In genomic region chr9:23469886-23470285, GRCm38 (mm10) we compare ENCODE assay signal across 14 mouse cellular contexts.
DNase-seq lines count a peak whose midpoint lies in the region; TF ChIP-seq lines count a peak whose summit lies in the region.
"Had no signal": no experiment of that assay in that cellular context is flagged by ENCODE, and none has a peak within 500 bp of the region (broad histone marks: within the 10 kb centered on the region; RNA-seq: fewer than 3 reads in every experiment).

No protein-coding gene starts in this region.

- no peak overlapping the region for H3K4me3 ChIP-seq in lung, adult 2 months (replicated peaks; ENCODE audit: extremely low read depth, low read depth, low read length)
- H3K4me3 ChIP-seq: forebrain, embryonic 15.5 days; limb, embryonic 10.5 days; neural tube, embryonic 13.5 days had no signal

- peak; percentile 16 to 31 for DNase-seq in lung, adult 18-20 months
- DNase-seq in lung, adult 2 months = no peak
- DNase-seq in gastrocnemius, postnatal 14 days = peak; percentile 26
- DNase-seq in kidney, postnatal 4 days = peak; percentile 23 to 45
- peak; percentile 31 for DNase-seq in skeletal muscle tissue, adult 2 months (ENCODE audit: low read depth, low spot score)
- no peak for DNase-seq in cerebellum, adult 9-10 months
- DNase-seq in frontal cortex, postnatal 14 days (ENCODE audit: low spot score in 2 of 2) = no peak
- DNase-seq: cerebellum, postnatal 25 days; retina, postnatal 1 day; spleen, adult 18-20 months; thymus, postnatal 14 days had no signal

- peaks cover 3% of the 10 kb centered on the region; the same call in 1 of the 2 replicates for H3K4me1 ChIP-seq in lung, adult 2 months (ENCODE audit: control insufficient read depth, insufficient read depth, low read length)
- H3K4me1 ChIP-seq: forebrain, embryonic 15.5 days; limb, embryonic 10.5 days; neural tube, embryonic 13.5 days had no signal

- TF ChIP-seq POLR2A in lung, adult 2 months (IDR thresholded peaks at IDR 0.05; ENCODE audit: borderline replicate concordance, extremely low read depth, low read depth, low read length) = no peak

- intact Hi-C loops in gastrocnemius, postnatal 14 days (cut with DNase I; ENCODE audit: low total_unique reads) = no loop called here

- WGBS in lung, adult 2 months = 35% methylated on average over 1 of the region's 1 CpGs

- no peak for TF ChIP-seq CTCF in lung, adult 2 months (IDR thresholded peaks at IDR 0.05; ENCODE audit: insufficient read depth, low read length)

Comparison
In these comparisons a context has a peak if more than half of its experiments do, and no peak if none do; other contexts are left out.
1. DNase-seq: peak in lung, adult 18-20 months (2 of 2), gastrocnemius, postnatal 14 days (single experiment), kidney, postnatal 4 days (2 of 2) and skeletal muscle tissue, adult 2 months (single experiment); none in lung, adult 2 months (single experiment), cerebellum, adult 9-10 months (single experiment) and frontal cortex, postnatal 14 days (0 of 2).